Mouse (Mus musculus): ENCODE data around the gene Cybc1. TPM values are rescaled to one million over a fixed set of nuclear protein-coding genes. Genes with fewer than 3 reads are reported as not detected.

Cybc1 gene
- polyA plus RNA-seq, 1 experiment, result 63.3 TPM

GRCm38 (mm10) chr11:121173203-121173602 lies 55.9 kb downstream of the Cybc1 start:
- no peak for DNase-seq (ENCODE audit: low read depth in 1 of 2, low spot score in 2 of 2)
- WGBS, result 80% methylated on average over 5 of the region's 5 CpGs
- TF ChIP-seq CTCF (IDR thresholded peaks at IDR 0.05; ENCODE audit: extremely low read depth, insufficient read depth, insufficient read length, insufficient replicate concordance) (no peak), POLR2A (IDR thresholded peaks at IDR 0.05; ENCODE audit: low read depth, low read length) (no peak)

More at GRCm38 (mm10) chr11:121173203-121173602, 55.9 kb downstream of the Cybc1 start:
- Histone ChIP-seq H3K36me3 (ENCODE audit: control insufficient read depth, insufficient read depth, low read length) (no peaks in the 10 kb centered on the region), H3K4me1 (ENCODE audit: control insufficient read depth, insufficient read depth, insufficient read length) (no peaks in the 10 kb centered on the region), H3K4me3 (ENCODE audit: extremely low read depth, insufficient read depth, insufficient read length) (no peak overlapping the region), H3K27ac (ENCODE audit: insufficient read depth, low read length) (no peak overlapping the region), H3K27me3 (ENCODE audit: control insufficient read depth, insufficient read depth, low read length) (no peaks in the 10 kb centered on the region)

Other genes with a start within 250 kb of the Cybc1 start
- gene Csnk1d, start 238.0 kb downstream of the Cybc1 start, polyA plus RNA-seq (2012; rRNA removed), result 48.6 and 49.2 TPM in 2 replicates
- gene Cd7, start 189.9 kb downstream of the Cybc1 start, polyA plus RNA-seq (2012; rRNA removed), result 63.0 and 79.5 TPM in 2 replicates
- not detected in 2 replicates for gene Sectm1b, start 165.8 kb downstream of the Cybc1 start, polyA plus RNA-seq (2012; rRNA removed)
- gene Sectm1a, start 148.1 kb downstream of the Cybc1 start, polyA plus RNA-seq (2012; rRNA removed), result 5.0 and 8.9 TPM in 2 replicates
- gene Tex19.2, start 110.6 kb downstream of the Cybc1 start, polyA plus RNA-seq (2012; rRNA removed), result not detected in 2 replicates
- gene Tex19.1, start 83.2 kb downstream of the Cybc1 start, polyA plus RNA-seq (2012; rRNA removed), result not detected in 2 replicates
- not detected in 2 replicates for gene Uts2r, start 69.1 kb downstream of the Cybc1 start, polyA plus RNA-seq (2012; rRNA removed)
- gene Hexdc, start 24.9 kb downstream of the Cybc1 start, polyA plus RNA-seq (2012; rRNA removed), result 11.0 and 14.7 TPM in 2 replicates
- gene Ogfod3, start 24.6 kb downstream of the Cybc1 start, polyA plus RNA-seq (2012; rRNA removed), result 5.9 TPM in 2 replicates
- gene Narf, start 7.9 kb upstream of the Cybc1 start, polyA plus RNA-seq (2012; rRNA removed), result 36.8 and 42.0 TPM in 2 replicates
- 29.8 and 40.3 TPM in 2 replicates for gene Foxk2, start 30.7 kb upstream of the Cybc1 start, polyA plus RNA-seq (2012; rRNA removed)
- 21.6 and 23.2 TPM in 2 replicates for gene Wdr45b, start 125.1 kb upstream of the Cybc1 start, polyA plus RNA-seq (2012; rRNA removed)
- gene Rab40b, start 158.9 kb upstream of the Cybc1 start, polyA plus RNA-seq (2012; rRNA removed), result 0.67 and 0.83 TPM in 2 replicates
- gene Fn3krp, start 192.1 kb upstream of the Cybc1 start, polyA plus RNA-seq (2012; rRNA removed), result 6.5 and 7.4 TPM in 2 replicates
- 5.9 and 7.4 TPM in 2 replicates for gene Fn3k, start 205.6 kb upstream of the Cybc1 start, polyA plus RNA-seq (2012; rRNA removed)
- gene Tbcd, start 222.6 kb upstream of the Cybc1 start, polyA plus RNA-seq (2012; rRNA removed), result 38.0 and 44.7 TPM in 2 replicates

Measured in spleen, adult 2 months (tissue).